Mouse (Mus musculus): ENCODE measurements around the gene R3hdm2.

R3hdm2 gene

DNA sequence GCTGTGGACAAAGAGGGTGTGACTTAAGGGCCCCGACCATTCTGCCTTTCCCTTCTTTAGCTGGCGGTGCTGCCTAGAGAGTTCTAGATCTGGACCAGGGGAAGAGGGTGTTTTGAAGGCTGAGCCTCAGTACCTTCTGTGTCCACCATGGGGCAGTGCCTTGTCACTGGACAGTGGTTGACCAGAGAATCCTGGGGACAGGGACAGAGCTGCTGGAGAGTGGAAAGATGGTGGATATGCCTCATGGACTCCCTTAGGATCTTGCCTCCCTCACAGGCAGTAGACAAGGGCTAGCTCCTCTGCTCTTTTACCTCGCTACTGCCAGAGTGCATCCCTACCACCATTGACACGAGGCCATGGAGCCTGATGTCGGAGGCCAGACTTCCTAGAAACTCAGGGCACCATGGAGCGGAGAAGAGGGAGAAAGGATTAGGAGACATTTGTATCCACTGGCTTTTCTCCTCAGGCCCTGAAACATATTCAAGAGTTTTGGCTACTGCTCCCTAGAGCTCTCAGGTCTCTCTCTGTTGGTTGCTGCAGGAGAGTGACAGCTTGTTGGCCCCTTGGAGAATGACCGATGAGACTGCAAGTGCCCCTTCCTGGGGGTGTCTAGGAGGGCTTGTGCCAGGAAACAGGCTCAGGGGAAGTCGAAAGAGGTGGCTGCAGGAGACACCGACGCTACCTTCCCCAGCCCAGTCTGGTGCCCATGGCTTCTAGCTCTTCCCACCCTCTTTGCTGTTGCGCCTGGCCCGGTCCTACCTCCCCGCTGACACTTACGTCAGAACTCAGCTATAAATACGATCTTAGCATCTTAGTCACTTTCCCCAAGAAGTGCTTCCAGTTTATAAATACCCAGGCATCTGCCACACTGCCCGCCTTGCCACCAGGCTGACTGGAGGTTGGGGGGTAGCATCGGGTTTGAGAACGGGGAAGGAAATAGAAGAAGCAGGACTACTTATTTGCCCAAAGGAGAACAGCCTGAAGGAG, 25.9 kb upstream of the R3hdm2 start, which contains the start of gene Inhbe:
TSS of gene Inhbe (minus strand) at position 503 of the 987 bp plus-strand sequence.
- DNase-seq (ENCODE audit: low spot score) = no peak

DNA sequence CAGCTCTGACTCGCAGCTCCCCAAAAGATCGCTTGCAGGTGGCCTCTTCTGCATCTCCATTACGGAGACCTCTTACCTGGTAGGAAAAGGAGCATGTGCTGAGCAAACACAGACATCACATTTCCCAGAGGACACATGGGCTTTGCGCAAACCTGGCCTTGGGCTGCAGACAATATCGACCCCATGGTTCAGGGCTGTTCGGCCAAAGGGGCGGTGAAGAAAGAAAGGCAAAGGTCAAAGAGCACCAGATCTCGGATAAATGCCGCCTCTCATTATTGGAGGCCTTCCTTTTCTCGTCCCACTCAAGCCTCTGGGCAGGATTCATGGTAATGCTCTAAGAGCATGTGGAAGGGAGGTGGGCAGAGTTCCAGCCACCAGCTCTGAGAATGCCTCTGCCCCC, 24.8 kb upstream of the R3hdm2 start:
- DNase-seq (ENCODE audit: low spot score) = peak; percentile 82

DNA sequence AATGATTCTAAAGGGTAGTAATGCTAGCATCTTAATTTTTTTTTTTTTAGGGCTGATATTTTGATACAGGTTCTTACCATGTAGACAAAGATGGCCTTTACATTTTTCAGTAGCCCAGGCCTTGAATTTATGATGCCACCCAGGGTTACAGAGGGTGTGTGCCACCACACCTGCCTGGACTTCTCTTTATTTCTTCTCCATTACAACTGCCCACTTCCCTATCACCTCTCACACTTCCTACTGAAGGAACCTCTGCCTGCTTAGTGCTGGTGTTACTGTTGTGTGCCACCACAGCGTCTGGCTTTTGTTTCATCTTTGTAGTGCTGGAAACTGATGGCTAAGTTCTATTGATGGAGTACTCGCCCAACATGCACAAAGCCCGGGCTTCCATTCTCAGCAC, 19.4 kb upstream of the R3hdm2 start:
- DNase-seq (ENCODE audit: low spot score) = no peak

DNA sequence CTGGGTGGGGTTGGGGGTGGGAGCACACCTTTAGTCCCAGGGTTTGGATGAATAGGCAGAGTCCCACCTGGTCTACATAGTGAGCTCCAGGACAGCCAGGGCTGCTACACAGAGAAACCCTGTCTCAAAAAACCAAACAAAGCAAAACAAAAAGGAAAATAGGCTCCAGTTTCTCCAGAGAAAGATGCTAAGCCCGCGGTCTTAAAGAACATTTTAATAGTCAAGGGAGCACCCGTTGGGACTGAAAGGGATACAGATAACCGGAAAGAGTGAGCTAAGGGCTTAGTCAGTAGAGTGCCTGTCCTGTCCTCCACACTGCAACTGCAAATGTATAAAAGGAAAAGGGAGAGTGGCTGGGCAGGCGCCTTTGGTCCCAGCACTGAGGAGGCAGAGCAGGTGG, 13.0 kb upstream of the R3hdm2 start:
- DNase-seq (ENCODE audit: low spot score) = no peak

DNA sequence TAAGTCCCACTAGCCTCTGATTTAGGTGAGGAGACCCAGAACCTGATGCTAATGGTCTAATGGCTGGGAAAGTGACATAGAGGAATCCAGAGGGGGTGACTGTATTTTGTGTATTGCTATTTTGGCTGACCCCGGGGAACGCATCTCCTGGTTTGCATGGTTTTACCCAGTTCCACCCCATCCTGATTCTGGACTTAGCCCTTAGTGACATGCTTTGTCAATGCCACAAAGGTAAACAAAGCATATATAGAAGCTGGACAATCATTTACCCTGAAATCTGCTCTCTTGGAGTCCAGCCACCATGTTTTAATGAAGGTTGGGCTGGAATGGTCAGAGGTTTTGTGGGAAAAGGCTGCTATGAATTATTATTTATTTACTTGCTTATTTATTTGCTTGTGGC, 11.9 kb upstream of the R3hdm2 start:
- DNase-seq (ENCODE audit: low spot score) = peak; percentile 64

DNA sequence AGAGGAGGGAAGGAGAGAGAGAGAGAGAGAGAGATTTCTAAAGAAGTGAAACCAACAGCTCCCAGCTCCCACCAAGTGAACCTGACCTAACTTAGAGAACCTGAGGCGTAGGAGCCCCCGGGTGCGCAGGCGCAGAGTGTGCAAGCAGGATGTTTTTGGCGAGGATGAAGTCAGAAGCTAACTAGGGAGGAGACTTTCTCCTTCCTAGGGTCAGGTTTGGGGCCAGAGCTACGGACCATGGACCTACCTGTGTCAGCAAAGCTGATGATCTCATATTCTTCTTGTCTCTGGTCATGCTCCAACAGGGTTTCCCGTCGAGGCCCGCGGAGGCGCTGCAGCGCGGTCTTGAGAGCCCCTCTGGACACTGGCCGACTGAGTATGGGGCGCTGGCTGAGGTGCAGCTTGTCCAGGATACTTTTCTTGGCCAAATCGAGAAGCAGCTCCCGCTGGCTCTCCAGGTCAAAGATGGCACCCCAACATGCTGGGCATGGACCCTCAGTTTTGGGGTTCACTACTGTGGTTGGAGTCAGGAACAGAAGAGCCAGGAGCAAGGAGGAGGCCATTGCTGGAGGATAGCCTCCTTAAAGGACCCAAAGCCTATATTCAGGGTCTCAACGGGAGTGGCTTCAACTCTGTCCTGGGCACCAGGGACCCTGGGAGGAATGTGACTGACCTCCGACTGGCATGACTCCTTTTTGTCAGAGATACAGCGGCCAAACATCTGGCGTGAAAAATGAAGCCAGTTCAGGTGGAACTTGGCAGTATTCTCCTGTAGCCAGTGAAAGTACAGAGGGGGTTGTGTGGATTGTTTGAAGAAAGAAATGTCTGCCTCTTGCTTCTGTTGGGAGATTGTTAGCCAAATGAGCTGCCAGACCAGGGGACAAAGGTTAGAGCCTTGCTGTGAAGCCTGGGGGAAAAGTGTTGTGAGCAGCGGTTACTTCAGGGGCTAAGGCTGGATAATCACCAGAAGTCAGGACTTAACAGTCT, 10.0 kb upstream of the R3hdm2 start, which contains the start of gene Inhbc:
TSS of gene Inhbc (minus strand) at position 598 of the 987 bp plus-strand sequence.
- DNase-seq (ENCODE audit: low spot score) = peak; percentile 77

DNA sequence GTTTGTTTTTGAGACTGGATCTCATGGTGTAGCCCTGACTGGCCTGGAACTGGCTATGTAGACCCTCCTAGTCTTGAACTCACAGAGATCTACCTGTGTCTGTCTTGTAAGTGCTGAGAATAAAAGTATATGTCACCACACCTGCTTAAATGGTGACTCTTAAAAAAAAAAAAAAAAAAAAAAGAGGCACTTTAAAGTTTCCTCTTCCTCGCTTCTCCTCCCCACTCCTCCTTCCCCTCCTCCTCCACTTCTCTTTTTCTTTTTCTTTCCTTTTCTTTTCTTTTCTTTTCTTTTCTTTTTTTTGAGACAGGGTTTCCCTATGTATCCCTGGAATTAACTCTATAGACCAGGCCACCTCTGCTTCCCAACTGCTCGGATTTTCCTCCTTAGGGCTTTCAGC, 9.1 kb upstream of the R3hdm2 start:
- DNase-seq (ENCODE audit: low spot score) = no peak

DNA sequence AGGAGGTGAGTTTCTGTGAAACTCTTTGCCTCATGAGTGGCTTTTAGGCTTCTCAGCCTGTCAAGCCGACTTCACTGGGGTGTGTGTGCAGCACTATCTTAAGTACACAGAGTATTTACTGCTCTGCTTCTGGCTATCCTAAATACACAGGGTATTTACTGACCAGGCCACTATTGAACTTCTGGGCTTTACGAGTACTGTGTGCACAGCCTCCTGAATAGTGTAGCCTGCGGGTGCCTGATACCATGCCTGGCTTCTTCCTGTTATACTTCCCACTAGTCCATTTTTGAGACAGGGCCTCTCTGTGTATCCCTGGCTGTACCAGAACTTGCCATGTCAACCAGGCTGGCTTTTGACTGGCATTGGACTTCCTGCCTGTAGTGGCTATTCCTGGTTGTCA, 2.4 kb upstream of the R3hdm2 start:
- DNase-seq (ENCODE audit: low spot score) = peak; percentile 60

DNA sequence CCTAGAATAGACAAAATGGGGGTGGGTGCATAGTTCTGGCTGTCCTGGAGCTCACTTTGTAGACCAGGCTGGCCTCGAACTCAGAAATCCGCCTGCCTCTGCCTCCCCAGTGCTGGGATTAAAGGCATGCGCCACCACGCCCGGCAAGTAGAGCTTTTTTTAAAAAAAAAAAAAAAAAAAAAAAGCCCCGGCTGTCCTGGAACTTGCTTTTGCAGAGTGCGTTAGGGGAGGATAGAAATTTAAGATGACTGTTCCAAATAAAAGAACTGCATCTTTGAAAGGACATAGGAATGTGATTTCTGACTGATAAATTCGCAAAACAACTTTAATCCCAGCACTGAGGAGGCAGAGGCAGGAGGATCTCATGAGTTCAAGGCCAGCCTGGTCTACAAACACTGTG, 473 bp upstream of the R3hdm2 start:
- DNase-seq (ENCODE audit: low spot score) = no peak

DNA sequence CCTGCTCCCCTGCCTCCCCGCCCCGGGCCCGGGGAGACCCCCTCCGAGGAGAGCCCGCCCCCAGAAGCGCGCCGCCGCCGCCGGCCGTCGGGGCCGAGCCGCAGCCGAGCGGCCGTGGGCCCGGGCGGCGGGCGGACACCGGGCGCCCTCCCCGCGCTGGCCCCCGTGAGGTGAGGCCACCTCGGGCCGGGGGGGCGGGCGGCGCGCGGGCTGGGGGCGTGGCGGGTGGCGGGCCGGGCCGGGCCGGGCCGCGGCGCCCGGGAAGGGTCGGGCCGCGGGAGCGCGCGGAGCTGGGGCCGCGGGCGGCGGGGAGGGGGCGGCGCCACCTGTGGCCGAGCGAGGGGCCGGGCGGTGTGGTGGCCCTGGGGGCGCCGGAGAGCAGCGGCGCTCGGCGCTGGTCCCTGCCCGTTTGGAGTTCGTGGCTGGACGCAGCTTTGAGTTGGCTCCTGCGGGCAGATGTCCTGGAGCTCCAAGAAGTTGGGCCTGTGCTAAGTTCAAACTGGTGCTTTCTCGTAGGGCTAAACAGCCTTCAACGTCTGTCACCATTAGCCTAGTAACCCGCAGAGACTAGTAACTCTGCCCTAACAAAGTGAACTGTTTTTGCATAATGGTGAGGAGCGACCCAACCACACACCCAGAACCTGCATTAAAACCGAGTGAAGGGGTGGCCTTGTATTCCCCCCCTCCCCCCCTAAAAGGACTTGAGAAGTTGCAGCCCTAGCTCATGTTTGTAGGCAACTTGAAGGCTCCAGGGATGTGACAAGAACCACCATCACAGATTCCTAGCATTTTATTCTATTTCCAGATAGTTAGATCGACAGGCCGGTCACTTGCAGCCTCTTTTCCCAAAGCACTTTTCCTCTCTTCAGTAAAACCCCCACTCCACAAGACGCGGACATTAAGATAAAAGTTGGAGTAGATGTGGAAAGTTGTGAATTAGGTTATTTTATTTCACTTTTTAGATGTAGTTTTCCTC, 928 bp downstream of the R3hdm2 start:
- DNase-seq (ENCODE audit: low spot score) = peak; percentile 67

DNA sequence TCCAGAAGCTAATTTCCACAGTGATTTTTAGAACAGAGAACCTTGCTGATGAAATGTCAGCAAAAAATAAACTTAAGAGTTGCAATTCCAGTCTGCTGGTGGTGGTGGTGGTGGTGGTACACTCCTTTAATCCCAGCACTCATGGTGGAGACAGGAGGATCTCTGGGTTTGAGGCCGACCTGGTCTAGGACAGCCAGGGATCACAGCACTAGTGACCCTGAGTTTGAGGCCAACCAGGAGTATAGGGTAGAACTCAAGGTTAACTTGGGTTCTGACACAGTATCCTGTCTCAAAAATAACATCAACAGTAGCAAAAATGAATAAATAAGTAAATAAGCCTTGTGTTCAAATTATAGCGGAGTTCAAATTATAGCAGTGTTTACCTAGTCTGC, 1.6 kb downstream of the R3hdm2 start:
- DNase-seq (ENCODE audit: low spot score) = no peak

DNA sequence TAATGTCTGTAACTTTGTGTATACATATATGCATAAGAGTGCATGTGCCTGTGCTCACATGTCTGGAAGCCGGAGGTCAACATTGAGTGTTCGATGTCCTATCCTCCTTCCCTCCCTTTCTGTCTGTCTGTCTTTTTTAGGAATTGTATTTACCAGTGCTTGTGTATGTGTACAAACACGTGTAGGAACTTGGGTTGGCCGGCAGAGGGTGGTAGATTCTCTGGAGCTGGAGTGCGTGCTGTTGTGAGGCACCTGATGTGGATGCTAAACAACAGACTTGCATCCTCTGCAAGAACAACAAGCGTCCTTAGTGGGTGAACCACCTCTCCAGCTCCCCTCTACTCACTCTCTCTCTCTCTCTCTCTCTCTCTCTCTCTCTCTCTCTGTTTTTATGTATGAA, 11.6 kb downstream of the R3hdm2 start:
- DNase-seq (ENCODE audit: low spot score) = no peak

DNA sequence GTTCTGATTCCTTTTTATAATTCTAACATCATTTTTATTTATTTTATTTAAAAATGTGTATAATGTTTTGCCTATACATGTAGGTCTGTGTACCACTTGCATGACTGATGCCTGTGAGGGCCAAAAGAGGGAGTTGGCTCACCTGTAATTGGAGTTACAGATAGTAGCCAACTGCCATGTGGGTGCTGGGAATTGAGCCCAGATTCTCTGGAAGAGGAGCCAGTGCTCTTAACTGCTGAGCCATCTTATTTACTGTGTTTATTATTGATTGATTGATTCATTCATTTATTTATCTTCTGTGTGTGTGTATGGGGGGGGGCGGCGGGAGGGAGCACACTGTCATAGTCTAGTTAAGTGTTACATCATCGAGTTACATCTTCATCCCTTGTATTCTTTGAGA, 24.6 kb downstream of the R3hdm2 start:
- no peak for DNase-seq (ENCODE audit: low spot score)

DNA sequence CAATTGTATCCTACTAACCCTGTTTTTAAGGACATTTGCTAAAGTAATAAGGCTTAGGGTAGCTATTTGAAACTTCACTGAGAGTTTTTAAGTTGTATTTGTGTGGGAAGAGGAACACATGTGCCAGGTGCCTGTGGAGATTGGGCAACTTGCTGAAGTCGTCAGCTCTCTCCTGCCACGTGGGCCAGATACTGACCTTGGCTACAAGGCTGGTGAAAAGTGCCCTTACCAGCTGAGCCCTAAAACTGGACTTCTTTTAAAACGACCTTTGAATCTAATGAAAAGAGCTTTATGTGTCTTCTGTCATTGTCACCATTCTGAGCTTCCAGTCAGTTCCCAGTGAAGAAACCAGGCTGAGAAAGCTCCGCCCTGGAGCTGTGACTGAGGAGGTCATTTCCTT, 27.3 kb downstream of the R3hdm2 start:
- no peak for DNase-seq (ENCODE audit: low spot score)

DNA sequence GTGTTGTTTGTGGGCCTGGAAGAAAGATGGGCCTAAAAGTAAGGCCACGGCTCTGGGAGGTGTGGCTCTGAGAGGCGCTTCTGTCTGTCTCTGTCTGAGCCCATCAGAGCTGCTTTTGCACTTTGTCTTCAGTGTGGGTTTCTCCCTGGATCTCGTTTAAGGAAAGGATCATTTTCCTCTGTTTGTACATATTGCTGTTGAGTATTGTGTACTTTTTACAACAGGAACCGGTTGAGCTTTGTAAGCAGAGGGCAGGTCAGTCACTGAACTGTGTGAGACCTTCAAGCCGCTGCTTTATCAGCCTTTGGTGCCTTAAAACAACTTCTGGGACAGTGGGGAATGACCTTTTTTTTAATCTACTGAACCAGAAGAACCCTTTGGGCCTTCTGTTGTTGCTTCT, 32.0 kb downstream of the R3hdm2 start:
- DNase-seq (ENCODE audit: low spot score) = no peak

DNA sequence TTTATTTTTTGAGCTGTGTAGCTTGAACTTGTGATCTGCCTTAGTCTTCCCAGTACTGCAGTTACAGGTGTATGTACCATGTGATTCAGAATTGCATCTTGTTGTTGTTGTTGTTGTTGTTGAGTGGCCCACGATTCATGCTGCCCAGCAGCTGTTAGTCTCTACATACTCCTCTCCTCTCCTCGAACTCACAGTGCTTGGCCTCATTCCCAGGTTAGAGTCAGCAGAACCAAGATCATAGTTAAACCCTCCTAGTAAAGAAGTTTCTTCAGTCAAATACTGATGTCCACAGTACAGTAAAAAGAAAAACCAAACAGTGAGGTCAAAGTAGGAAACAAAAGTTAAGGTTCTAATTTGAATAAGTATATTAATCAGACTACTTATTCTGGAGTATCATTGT, 32.6 kb downstream of the R3hdm2 start:
- no peak for DNase-seq (ENCODE audit: low spot score)

DNA sequence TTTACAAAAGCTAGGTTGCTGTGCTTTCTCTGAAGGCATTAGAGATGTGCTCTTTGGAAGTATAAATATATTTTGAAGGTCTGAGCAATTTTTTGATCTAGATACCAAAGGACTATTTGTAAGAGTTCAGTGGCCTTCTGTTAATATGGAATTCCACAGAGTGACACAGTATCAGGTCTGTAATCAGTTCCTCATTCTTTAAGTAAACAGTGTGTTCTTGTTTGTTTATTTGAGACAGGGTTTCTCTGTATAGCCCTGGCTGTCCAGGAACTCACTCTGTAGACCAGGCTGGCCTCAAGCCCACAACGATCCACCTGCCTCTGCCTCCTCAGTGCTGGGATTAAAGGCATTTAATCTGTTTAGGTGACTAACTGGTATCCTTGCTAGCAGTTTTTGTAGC, 33.5 kb downstream of the R3hdm2 start:
- no peak for DNase-seq (ENCODE audit: low spot score)

DNA sequence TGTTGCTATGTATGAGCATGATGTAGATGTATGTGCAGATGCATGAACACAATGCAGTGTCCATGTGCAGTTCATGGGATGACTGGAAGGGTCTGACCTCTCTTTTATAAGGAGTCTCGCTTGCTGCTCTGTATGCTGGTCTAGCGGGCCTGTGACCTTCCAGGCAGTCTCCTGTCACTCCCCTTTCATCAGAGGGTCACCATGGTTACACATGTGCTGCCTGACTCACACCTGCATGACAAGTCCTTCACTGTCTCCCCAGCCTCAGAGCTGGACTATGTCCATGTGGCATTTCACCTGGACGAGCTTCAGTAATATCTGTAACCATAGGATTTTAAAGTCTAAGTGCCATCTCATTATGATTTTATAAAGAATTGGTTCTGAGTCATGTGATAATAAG, 34.0 kb downstream of the R3hdm2 start:
- no peak for DNase-seq (ENCODE audit: low spot score)

DNA sequence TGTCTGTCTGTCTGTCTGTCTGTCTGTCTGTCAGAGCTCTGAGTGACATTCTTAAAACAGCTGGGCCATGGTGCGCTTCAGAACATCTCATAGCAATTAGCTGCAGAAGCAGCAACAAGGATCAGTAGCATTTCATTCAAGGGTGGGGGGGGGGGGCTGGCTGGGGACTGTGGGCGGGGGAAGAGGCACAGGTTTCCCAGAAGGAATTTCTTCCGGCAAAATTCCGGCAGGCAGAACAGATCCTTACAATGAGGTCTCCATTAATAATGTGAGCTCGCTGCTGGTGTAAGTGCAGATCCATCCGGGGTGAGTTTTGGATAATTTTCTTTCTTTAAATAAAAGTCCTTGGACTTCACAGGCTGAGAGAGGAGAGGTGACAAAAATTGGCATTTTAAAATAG, 40.0 kb downstream of the R3hdm2 start:
- DNase-seq (ENCODE audit: low spot score) = no peak

DNA sequence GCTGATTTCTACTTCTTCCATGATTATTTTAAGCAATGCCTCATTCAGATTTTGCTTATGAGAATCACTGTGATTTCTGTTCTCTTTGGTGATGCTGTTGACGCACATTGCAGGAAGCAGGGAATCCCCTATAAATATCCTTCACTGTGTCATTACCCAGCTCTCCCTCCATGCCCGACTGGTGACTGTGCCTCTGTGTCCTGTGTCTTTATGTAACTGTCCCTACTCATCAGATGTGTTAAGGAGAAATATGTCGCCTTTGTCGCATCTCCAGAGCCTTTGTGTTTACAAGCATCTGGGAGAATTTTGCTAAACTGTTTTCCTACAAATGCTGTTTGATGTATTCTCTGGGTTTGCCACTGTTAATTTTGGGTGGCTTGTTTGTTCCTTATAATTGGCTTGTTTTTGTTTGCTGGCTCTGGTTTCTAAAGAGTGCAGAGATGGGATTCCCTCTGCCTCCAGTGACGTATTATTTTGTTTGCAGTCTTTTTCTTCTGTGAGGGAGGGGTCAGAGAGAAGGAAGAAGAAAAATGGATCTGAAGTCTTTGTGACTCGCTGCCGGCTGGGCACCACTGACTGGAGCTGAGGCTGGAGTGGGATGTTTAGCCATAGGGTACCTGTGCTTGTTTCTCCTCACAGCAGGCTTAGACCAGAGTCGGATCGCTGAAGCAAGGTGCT, 40.7 kb downstream of the R3hdm2 start:
- no peak for DNase-seq (ENCODE audit: low spot score)

DNA sequence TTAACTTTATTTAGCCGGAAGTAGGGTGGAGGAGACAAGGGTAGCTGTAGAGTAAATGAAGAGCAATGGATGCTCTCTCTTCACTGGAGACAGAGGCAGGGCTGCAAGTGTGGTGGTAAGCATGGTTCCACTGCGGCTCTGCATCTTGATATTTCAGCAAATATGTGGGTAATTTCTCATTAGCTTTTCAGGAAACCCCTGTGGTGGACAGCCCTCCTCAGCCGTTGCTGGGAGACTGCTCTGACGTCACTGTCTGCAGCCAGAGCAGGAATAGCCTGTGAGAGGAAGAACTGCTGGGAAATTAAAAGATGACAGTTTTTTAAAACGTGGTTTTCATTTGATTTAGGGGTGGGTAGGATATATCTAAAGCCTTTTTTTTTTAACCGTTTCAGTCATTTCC, 41.9 kb downstream of the R3hdm2 start:
- no peak for DNase-seq (ENCODE audit: low spot score)

Data from yolk sac, embryonic 10.5 days (tissue).